Mouse (Mus musculus) spleen, postnatal 14 days (tissue): ENCODE measurements around the gene Abcb6.

Experiments used
- DNase-seq, 2 experiments: peaks; one replicate each; pipeline ENCODE4 v3.0.0; 2021 to 2022; ENCODE audit warnings: low spot score in 2 of 2

Abcb6 gene

DNA sequence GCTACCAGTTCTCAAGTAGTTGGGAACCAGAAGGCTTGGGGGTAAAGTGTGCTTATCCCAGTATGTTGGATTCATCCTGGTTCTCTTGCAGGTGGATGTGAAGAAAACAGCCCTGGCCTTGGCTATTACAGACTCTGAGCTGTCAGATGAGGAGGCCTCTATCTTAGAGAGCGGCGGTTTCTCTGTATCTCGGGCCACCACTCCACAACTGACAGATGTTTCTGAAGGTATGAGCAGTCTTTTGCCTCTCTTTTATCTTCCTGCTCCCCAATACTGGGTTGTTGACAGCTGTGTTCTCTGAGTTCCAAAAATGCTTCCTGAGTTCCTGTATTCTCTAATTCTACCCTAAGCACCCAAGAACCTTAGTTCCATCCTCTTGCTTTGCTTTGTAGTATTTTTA, 34.6 kb downstream of the Abcb6 start:
- no peak for DNase-seq

- DNase-seq: peak; percentile 94
These were observed 37.6 kb downstream of the Abcb6 start, which contains the start of the genes Cnppd1 and Retreg2 for GRCm38 (mm10) chr1:75142301-75143261. Gene Cnppd1, minus strand, starts transcription at chr1:75142711. Gene Retreg2, plus strand, starts transcription at chr1:75142778.

DNA sequence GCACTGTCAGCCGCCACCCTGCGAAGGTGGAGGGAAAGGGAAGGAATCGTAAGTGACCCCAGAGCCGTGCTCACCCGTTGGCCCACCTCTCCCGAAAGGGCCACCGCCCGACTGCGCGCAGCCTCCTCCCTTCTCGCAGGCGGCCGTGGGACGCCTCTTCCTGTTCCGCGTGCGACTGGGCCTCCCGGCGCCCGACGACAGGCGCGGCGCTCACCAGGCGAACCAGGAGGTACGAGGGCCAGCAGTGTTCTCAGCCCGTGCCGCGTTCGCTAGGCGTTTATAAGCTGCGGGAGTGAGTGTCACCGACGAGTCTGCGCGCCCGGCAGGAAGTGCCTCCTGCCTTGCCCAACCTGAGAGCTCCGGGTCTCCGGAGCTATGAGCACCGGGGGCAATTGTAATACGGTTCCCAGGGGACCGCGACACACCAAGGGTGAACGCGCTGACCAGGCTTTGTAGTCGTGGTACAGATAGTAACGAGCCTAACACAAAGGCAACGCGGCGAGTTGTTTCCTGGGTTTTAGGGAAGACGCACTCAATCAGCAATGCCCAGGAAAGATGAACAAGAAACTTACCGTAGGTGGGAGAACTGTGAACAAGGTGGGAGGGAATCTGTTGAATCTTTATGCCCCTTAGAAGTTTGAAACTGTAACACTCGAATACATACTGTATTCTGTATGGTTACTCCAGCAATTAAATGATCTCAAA, 38.6 kb downstream of the Abcb6 start:
- DNase-seq: peak; percentile 67 to 72

GRCm38 (mm10) chr1:75140601-75141190, 39.5 kb downstream of the Abcb6 start:
- no peak for DNase-seq

GRCm38 (mm10) chr1:75138448-75138847, 41.7 kb downstream of the Abcb6 start:
- no peak for DNase-seq

DNA sequence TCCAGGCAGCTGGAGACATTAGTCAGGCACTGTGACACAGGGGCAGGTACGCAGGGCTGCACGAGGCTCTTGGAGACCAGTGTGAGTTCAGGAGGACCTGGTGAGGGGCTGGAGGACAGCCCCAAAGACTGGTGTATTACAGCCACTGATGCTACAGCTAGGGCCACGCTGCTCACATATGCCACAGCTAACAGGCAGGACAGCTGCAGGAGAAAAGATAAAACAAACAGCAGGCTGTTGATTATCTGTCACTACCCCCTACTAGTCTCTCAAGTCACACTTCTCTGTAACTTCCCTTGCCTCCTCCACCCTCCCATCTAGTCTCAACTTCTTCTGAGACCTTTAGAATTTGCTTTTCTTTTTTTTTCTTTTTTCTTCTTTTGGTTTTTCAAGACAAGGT, 43.5 kb downstream of the Abcb6 start:
- no peak for DNase-seq

DNA sequence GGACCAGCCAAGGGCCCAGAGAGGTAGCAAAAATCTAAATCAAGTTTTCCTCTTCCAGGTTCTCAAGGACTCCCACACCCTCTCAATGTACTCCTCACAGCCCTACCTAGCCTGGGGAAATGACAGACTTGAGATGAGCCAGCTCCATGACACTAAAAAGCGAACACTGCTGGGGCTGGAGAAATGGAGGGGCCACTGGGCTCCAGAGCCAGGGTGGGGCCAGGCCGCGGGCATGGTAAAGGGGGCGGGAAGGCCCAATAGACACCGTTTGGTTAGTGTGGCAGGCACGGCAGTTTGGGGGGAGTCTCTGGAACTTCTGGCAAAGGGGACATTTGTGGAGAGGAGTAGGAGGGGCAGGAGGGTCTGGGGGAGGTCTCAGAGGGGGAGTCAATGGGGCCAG, 43.9 kb downstream of the Abcb6 start:
- no peak for DNase-seq

DNA sequence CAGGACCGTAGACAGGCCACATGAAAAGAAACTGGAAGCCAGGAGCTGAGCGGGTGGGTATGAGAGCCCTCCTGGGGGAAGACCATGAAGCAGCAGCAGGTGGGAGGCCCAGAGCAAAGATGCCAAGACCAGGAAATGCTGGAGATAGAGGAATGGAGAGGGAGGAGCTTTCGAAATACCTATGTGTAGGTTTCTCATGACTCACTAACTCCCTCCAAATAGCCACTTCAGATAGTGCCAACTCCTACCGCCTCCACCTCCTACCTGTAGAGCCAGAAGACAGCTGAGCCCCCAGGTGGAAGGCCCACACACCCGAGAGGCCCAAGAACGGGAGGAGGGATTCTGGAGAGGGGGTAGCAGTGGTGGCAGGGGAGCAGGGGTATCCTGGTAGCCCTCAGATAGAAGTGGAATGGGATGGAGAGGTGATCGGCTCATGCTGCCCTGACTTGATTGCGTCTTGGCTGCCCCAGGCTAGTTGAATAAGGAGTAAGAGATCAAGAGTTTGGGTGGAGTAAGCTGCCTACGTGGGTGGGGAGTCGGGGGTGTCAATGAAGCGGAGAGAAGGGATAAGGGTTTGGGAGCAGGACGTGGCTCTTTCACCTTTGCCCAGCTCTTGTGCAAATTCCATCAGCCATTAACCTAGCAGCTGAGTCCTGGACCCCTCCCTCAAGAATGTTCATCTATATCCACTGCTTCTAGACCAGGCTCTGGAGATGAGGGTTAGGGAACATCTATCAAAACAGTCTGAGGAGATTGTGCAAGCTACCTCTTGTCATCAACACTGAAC, 46.6 kb downstream of the Abcb6 start, which contains the start of gene Slc23a3:
Gene Slc23a3 (minus strand): TSS at position 470 of the 787 bp plus-strand sequence.
- no peak for DNase-seq

DNA sequence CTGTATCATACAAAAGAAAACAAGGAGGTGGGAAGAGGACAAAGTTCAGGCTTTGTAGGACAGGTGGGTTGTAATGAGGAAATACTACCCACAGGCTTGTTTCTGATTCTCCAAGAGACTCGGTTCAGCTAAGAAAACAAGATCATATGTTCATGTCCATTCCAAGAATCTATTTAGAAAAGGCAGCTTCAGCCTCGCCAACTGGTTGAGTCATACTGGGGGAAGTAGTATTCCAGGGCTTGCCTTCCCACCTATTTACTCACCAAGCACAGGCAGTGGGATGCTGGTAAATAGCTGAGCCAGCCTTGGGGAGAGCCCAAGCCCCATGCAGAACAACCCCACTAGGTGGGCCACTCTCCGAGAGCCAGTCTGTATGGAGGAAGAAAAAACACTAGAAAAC, 51.6 kb downstream of the Abcb6 start:
- DNase-seq: no peak

GRCm38 (mm10) chr1:75125418-75125817, 54.8 kb downstream of the Abcb6 start:
- no peak for DNase-seq

- DNase-seq: peak; percentile 94
These were observed 55.6 kb downstream of the Abcb6 start, which contains the start of gene Nhej1 for GRCm38 (mm10) chr1:75124346-75125321. Gene Nhej1, minus strand, starts transcription at chr1:75125200.

DNA sequence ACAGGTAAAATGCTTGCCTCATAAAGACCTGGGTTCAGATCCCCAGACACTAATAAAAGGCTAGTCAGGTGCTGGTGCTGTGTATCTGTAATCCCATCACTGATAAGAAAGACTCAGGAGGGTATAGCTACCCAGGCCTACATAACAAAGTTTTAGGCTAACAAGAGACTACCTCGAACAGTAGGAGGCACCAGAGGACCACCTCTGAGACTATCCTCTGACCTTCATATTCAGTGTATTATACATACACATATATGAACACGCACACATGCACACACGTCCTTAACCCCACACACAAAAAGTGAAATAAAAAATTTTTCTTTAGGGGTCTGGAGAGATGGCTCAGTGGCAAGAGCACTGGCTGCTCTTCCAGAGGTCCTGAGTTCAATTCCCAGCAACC, 58.0 kb downstream of the Abcb6 start:
- no peak for DNase-seq
